8 mouse cellular contexts compared by ENCODE assay signal in genomic region chr6:72344396-72345073, GRCm38 (mm10). TPM values are rescaled to one million over a fixed set of nuclear protein-coding genes. Genes with fewer than 3 reads are reported as not detected.
DNase-seq lines count a peak whose midpoint lies in the region; ATAC-seq and TF ChIP-seq lines count a peak whose summit lies in the region.

No protein-coding gene starts in this region.

- H3K27me3 ChIP-seq in kidney, embryonic 16.5 days (ENCODE audit: insufficient read depth, low read length): no peaks in the 10 kb centered on the region
- no peaks in the 10 kb centered on the region for H3K27me3 ChIP-seq in hindbrain, embryonic 16.5 days (replicated peaks; ENCODE audit: control insufficient read depth, insufficient read depth, low read length)
- H3K27me3 ChIP-seq in myocyte (ENCODE audit: control insufficient read depth, insufficient read depth, insufficient read length): no peaks in the 10 kb centered on the region

- H3K4me1 ChIP-seq in kidney, embryonic 16.5 days (ENCODE audit: insufficient read depth, low read length): peaks cover 30% of the 10 kb centered on the region
- H3K4me1 ChIP-seq in bone marrow macrophage, adult 2 months (ENCODE audit: control insufficient read depth, insufficient read depth, low read length): peaks cover 24% of the 10 kb centered on the region
- H3K4me1 ChIP-seq in hindbrain, embryonic 16.5 days (ENCODE audit: control insufficient read depth, insufficient read depth, low read depth, low read length): peaks cover 35% of the 10 kb centered on the region

- peaks cover 73% of the 10 kb centered on the region for H3K79me2 ChIP-seq in myocyte (ENCODE audit: control insufficient read depth, insufficient read depth)

- peak overlapping the region; percentile 79 for H3K4me3 ChIP-seq in kidney, embryonic 16.5 days (ENCODE audit: low read length)
- peak overlapping the region; percentile 89 for H3K4me3 ChIP-seq in bone marrow macrophage, adult 2 months (ENCODE audit: insufficient read depth, low read length)
- H3K4me3 ChIP-seq in hindbrain, embryonic 16.5 days (ENCODE audit: low read length): peak overlapping the region; percentile 100
- H3K4me3 ChIP-seq in myocyte: peak overlapping the region; percentile 69

- H3K36me3 ChIP-seq in kidney, embryonic 16.5 days (ENCODE audit: insufficient read depth, low read length): peaks cover 11% of the 10 kb centered on the region; the same call in 1 of the 2 replicates
- H3K36me3 ChIP-seq in hindbrain, embryonic 16.5 days (ENCODE audit: control insufficient read depth, insufficient read depth, low read length): peaks cover 3% of the 10 kb centered on the region; the same call in 1 of the 2 replicates
- H3K36me3 ChIP-seq in myocyte (ENCODE audit: control insufficient read depth, insufficient read depth): peaks cover 8% of the 10 kb centered on the region

- no peak for ATAC-seq in kidney, embryonic 16.5 days (ENCODE audit: low FRiP score, low TSS enrichment)
- ATAC-seq in hindbrain, embryonic 16.5 days: peak; percentile 61

- H3K9ac ChIP-seq in kidney, embryonic 16.5 days (replicated peaks; ENCODE audit: low read length): peak overlapping the region; percentile 85
- peak overlapping the region; percentile 92 for H3K9ac ChIP-seq in hindbrain, embryonic 16.5 days (ENCODE audit: low read depth, low read length)

- H3K9me3 ChIP-seq in kidney, embryonic 16.5 days (ENCODE audit: low read length): no peaks in the 10 kb centered on the region
- H3K9me3 ChIP-seq in hindbrain, embryonic 16.5 days (ENCODE audit: control insufficient read depth, low read length): no peaks in the 10 kb centered on the region

- peak overlapping the region; percentile 92 for H3ac ChIP-seq in myocyte (ENCODE audit: control insufficient read depth, insufficient read length)

- no peak for TF ChIP-seq POLR2A in bone marrow macrophage, adult 2 months (IDR thresholded peaks at IDR 0.05; ENCODE audit: borderline replicate concordance, low read depth, low read length)
- no peak for TF ChIP-seq POLR2A in myocyte (IDR thresholded peaks at IDR 0.05; ENCODE audit: insufficient read length, low read depth)

- no peak for DNase-seq in kidney, postnatal 14 days
- DNase-seq in layer of hippocampus, postnatal 10 days (ENCODE audit: low spot score in 2 of 2): no peak
- DNase-seq in adrenal gland, postnatal 10 days: no peak
- DNase-seq in right cerebral cortex, adult 2 months (ENCODE audit: low spot score in 2 of 2): no peak

- under 1% methylated on average over 36 of the region's 42 CpGs for WGBS in kidney, embryonic 16.5 days
- WGBS in hindbrain, embryonic 16.5 days: under 1% methylated on average over 41 of the region's 42 CpGs

- peak overlapping the region; percentile 29; the same call in 1 of the 2 replicates for H3K27ac ChIP-seq in kidney, embryonic 16.5 days (ENCODE audit: low read length)
- H3K27ac ChIP-seq in bone marrow macrophage, adult 2 months (ENCODE audit: insufficient read depth, low read depth, low read length): peak overlapping the region; percentile 22
- peak overlapping the region; percentile 75 for H3K27ac ChIP-seq in hindbrain, embryonic 16.5 days (ENCODE audit: low read depth, low read length)

- no peak for TF ChIP-seq CTCF in bone marrow macrophage, adult 2 months (IDR thresholded peaks at IDR 0.05; ENCODE audit: low read depth, low read length)

- peak overlapping the region; percentile 95 for H3K4me2 ChIP-seq in kidney, embryonic 16.5 days (replicated peaks; ENCODE audit: low read depth, low read length)
- H3K4me2 ChIP-seq in hindbrain, embryonic 16.5 days (ENCODE audit: low read length): peak overlapping the region; percentile 99
- H3K4me2 ChIP-seq in myocyte (ENCODE audit: low read depth): peak overlapping the region; percentile 96

TF ChIP-seq in myocyte, 11 proteins besides CTCF, POLR2A, EP300 and RAD21:
- no peak for TF ChIP-seq TCF3 (IDR thresholded peaks at IDR 0.05; ENCODE audit: insufficient read length, low read depth)

RNA-seq across cellular contexts. Expression of gene Usp39, which starts 0.4 kb away (rescaled TPM):
- 43.5 and 47.5 TPM in 2 replicates for polyA plus RNA-seq in kidney, embryonic 16.5 days (2015; fragmentation: Nextera tagmentation; extraction: Ambion mirVana)
- polyA plus RNA-seq in bone marrow macrophage, adult 2 months (2012; ENCODE audit: insufficient read depth, insufficient read length, missing spikeins): 19.9 and 20.2 TPM in 2 replicates
- 34.2 and 40.3 TPM in 2 replicates for polyA plus RNA-seq in hindbrain, embryonic 16.5 days (2015; fragmentation: Nextera tagmentation; extraction: Ambion mirVana)
- 55.4 TPM for polyA plus RNA-seq in myocyte (2012; fragmentation: generic; extraction: Trizol)
- 10 to 100 TPM; 33.0 to 34.1 TPM for total RNA-seq in layer of hippocampus, postnatal 10 days (2021)
- 10 to 100 TPM; 28.4 to 29.3 TPM for total RNA-seq in adrenal gland, postnatal 10 days (2021)

RNA-seq across cellular contexts. Expression of gene 0610030E20Rik, which starts 2.6 kb away (rescaled TPM):
- 28.3 and 31.0 TPM in 2 replicates for polyA plus RNA-seq in kidney, embryonic 16.5 days (2015; fragmentation: Nextera tagmentation; extraction: Ambion mirVana)
- 33.9 and 36.5 TPM in 2 replicates for polyA plus RNA-seq in bone marrow macrophage, adult 2 months (2012; ENCODE audit: insufficient read depth, insufficient read length, missing spikeins)
- polyA plus RNA-seq in hindbrain, embryonic 16.5 days (2015; fragmentation: Nextera tagmentation; extraction: Ambion mirVana): 16.9 and 17.3 TPM in 2 replicates
- 8.0 TPM for polyA plus RNA-seq in myocyte (2012; fragmentation: generic; extraction: Trizol)
- total RNA-seq in layer of hippocampus, postnatal 10 days (2021): 10 to 100 TPM; 13.3 to 15.9 TPM
- total RNA-seq in adrenal gland, postnatal 10 days (2021): 10 to 100 TPM; 26.6 to 29.5 TPM

RNA-seq across cellular contexts. Expression of gene Tmem150a, which starts 10.7 kb away (rescaled TPM):
- 40.8 and 43.9 TPM in 2 replicates for polyA plus RNA-seq in kidney, embryonic 16.5 days (2015; fragmentation: Nextera tagmentation; extraction: Ambion mirVana)
- 3.0 and 3.6 TPM in 2 replicates for polyA plus RNA-seq in bone marrow macrophage, adult 2 months (2012; ENCODE audit: insufficient read depth, insufficient read length, missing spikeins)
- polyA plus RNA-seq in hindbrain, embryonic 16.5 days (2015; fragmentation: Nextera tagmentation; extraction: Ambion mirVana): 22.1 and 22.9 TPM in 2 replicates
- 26.7 TPM for polyA plus RNA-seq in myocyte (2012; fragmentation: generic; extraction: Trizol)
- 10 to 100 TPM; 18.8 to 20.9 TPM for total RNA-seq in layer of hippocampus, postnatal 10 days (2021)
- 10 to 100 TPM; 27.8 to 27.9 TPM for total RNA-seq in adrenal gland, postnatal 10 days (2021)

RNA-seq across cellular contexts. Expression of gene Rnf181, which starts 22.2 kb away (rescaled TPM):
- 153 and 164 TPM in 2 replicates for polyA plus RNA-seq in kidney, embryonic 16.5 days (2015; fragmentation: Nextera tagmentation; extraction: Ambion mirVana)
- polyA plus RNA-seq in bone marrow macrophage, adult 2 months (2012; ENCODE audit: insufficient read depth, insufficient read length, missing spikeins): 97.4 and 105 TPM in 2 replicates
- polyA plus RNA-seq in hindbrain, embryonic 16.5 days (2015; fragmentation: Nextera tagmentation; extraction: Ambion mirVana): 127 and 137 TPM in 2 replicates
- polyA plus RNA-seq in myocyte (2012; fragmentation: generic; extraction: Trizol): 169 TPM
- 10 to 100 TPM; 69.4 to 71.1 TPM for total RNA-seq in layer of hippocampus, postnatal 10 days (2021)
- 100 to 1,000 TPM; 176 to 188 TPM for total RNA-seq in adrenal gland, postnatal 10 days (2021)

RNA-seq across cellular contexts. Expression of gene Vamp5, which starts 35.7 kb away (rescaled TPM):
- polyA plus RNA-seq in kidney, embryonic 16.5 days (2015; fragmentation: Nextera tagmentation; extraction: Ambion mirVana): 35.7 and 42.5 TPM in 2 replicates
- 5.3 and 10.5 TPM in 2 replicates for polyA plus RNA-seq in bone marrow macrophage, adult 2 months (2012; ENCODE audit: insufficient read depth, insufficient read length, missing spikeins)
- 16.2 and 20.1 TPM in 2 replicates for polyA plus RNA-seq in hindbrain, embryonic 16.5 days (2015; fragmentation: Nextera tagmentation; extraction: Ambion mirVana)
- 544 TPM for polyA plus RNA-seq in myocyte (2012; fragmentation: generic; extraction: Trizol)
- 1 to 10 TPM; 4.2 to 4.6 TPM for total RNA-seq in layer of hippocampus, postnatal 10 days (2021)
- total RNA-seq in adrenal gland, postnatal 10 days (2021): 10 to 100 TPM; 25.2 to 46.6 TPM

Comparison
In these comparisons a context has a peak if more than half of its experiments do, and no peak if none do; other contexts are left out.
1. H3K27ac ChIP-seq: peak in every context shown above with its lines; median percentile 75 in hindbrain, embryonic 16.5 days; 29 in kidney, embryonic 16.5 days; 22 in bone marrow macrophage, adult 2 months.